In genomic region chr9:110660208-110660607, GRCm38 (mm10) we compare ENCODE assay signal across 20 mouse cellular contexts. TPM values are rescaled to one million over a fixed set of nuclear protein-coding genes. Genes with fewer than 3 reads are reported as not detected.
DNase-seq lines count a peak whose midpoint lies in the region; ATAC-seq and TF ChIP-seq lines count a peak whose summit lies in the region.
"Had no signal": no experiment of that assay in that cellular context is flagged by ENCODE, and none has a peak within 500 bp of the region (broad histone marks: within the 10 kb centered on the region; RNA-seq: fewer than 3 reads in every experiment).

No protein-coding gene starts in this region.

- in situ Hi-C loops in ES-E14 (cut with MboI; ENCODE audit: low sequenced_read_pairs in 2 of 2, unreplicated experiment in 2 of 2) = no loop called here

- no peak for TF ChIP-seq EP300 in liver, postnatal 0 days (IDR thresholded peaks at IDR 0.05; ENCODE audit: low read depth)

- peaks cover 19% of the 10 kb centered on the region for H3K36me3 ChIP-seq in liver, embryonic 12.5 days
- H3K36me3 ChIP-seq in liver, postnatal 0 days (replicated peaks; ENCODE audit: insufficient read depth, low read length) = 0 out of 2 replicates have a peak, but pooled peaks cover 3% of the 10 kb centered on the region
- no peaks in the 10 kb centered on the region for H3K36me3 ChIP-seq in midbrain, embryonic 11.5 days (ENCODE audit: control insufficient read depth, insufficient read depth, low read length)
- H3K36me3 ChIP-seq in midbrain, embryonic 10.5 days = peaks cover 12% of the 10 kb centered on the region
- H3K36me3 ChIP-seq in ES-E14 (ENCODE audit: control insufficient read depth, insufficient read depth, low read length, poor library complexity, severe bottlenecking) = 0 out of 2 replicates have a peak, but pooled peaks cover 4% of the 10 kb centered on the region
- no peaks in the 10 kb centered on the region for H3K36me3 ChIP-seq in macrophage (ENCODE audit: inconsistent target)
- H3K36me3 ChIP-seq: hindbrain, embryonic 15.5 days had no signal

- no peak overlapping the region for H3K9ac ChIP-seq in liver, embryonic 12.5 days
- no peak overlapping the region for H3K9ac ChIP-seq in liver, postnatal 0 days (replicated peaks)
- H3K9ac ChIP-seq in midbrain, embryonic 11.5 days (ENCODE audit: low read length) = no peak overlapping the region
- H3K9ac ChIP-seq in ES-E14 (ENCODE audit: insufficient read depth, low read depth, low read length, poor library complexity, severe bottlenecking) = peak overlapping the region; percentile 28; the same call in 1 of the 2 replicates
- H3K9ac ChIP-seq: embryonic facial prominence, embryonic 13.5 days; forebrain, embryonic 13.5 days; forebrain, postnatal 0 days; heart, embryonic 12.5 days; hindbrain, embryonic 15.5 days had no signal

- H3K27me3 ChIP-seq in liver, embryonic 12.5 days (replicated peaks) = no peaks in the 10 kb centered on the region
- no peaks in the 10 kb centered on the region for H3K27me3 ChIP-seq in liver, postnatal 0 days (ENCODE audit: insufficient read depth, low read length)
- H3K27me3 ChIP-seq in midbrain, embryonic 11.5 days (ENCODE audit: control insufficient read depth, insufficient read depth, low read length) = no peaks in the 10 kb centered on the region
- no peaks in the 10 kb centered on the region for H3K27me3 ChIP-seq in midbrain, embryonic 10.5 days (ENCODE audit: low read depth, poor library complexity, severe bottlenecking)
- H3K27me3 ChIP-seq: forebrain, embryonic 13.5 days; heart, embryonic 12.5 days; hindbrain, embryonic 15.5 days; Patski had no signal

- peaks cover 88% of the 10 kb centered on the region for H3K4me1 ChIP-seq in liver, embryonic 12.5 days
- H3K4me1 ChIP-seq in liver, postnatal 0 days (ENCODE audit: insufficient read depth) = peaks cover 69% of the 10 kb centered on the region
- peaks cover 14% of the 10 kb centered on the region for H3K4me1 ChIP-seq in midbrain, embryonic 11.5 days (ENCODE audit: control insufficient read depth, insufficient read depth, low read length)
- peaks cover 34% of the 10 kb centered on the region for H3K4me1 ChIP-seq in midbrain, embryonic 10.5 days
- H3K4me1 ChIP-seq in ES-E14 (ENCODE audit: control insufficient read depth in 2 of 2, insufficient read depth in 2 of 2, low read length in 2 of 2, poor library complexity in 1 of 2) = peaks cover 3 to 25% of the 10 kb centered on the region in 2 experiments; a peak in 1 of 4 replicates

- peaks cover 75% of the 10 kb centered on the region for H3K79me2 ChIP-seq in macrophage (ENCODE audit: inconsistent target)

- peak overlapping the region; percentile 66; the same call in 1 of the 2 replicates for H3K27ac ChIP-seq in liver, embryonic 12.5 days
- H3K27ac ChIP-seq in liver, postnatal 0 days (ENCODE audit: low read depth) = no peak overlapping the region
- no peak overlapping the region for H3K27ac ChIP-seq in midbrain, embryonic 11.5 days (ENCODE audit: low read depth, low read length)
- H3K27ac ChIP-seq in midbrain, embryonic 10.5 days (replicated peaks) = no peak overlapping the region
- no peak overlapping the region for H3K27ac ChIP-seq in ES-E14 (ENCODE audit: insufficient read depth, low read depth, low read length, poor library complexity, severe bottlenecking)
- peak overlapping the region; percentile 13; the same call in 1 of the 2 replicates for H3K27ac ChIP-seq in macrophage
- H3K27ac ChIP-seq: embryonic facial prominence, embryonic 13.5 days; forebrain, embryonic 13.5 days; hindbrain, embryonic 15.5 days had no signal

- DNase-seq in liver, postnatal 0 days = no peak
- DNase-seq in midbrain, embryonic 11.5 days (ENCODE audit: low spot score, missing footprints) = peak; percentile 19
- no peak for DNase-seq in midbrain, embryonic 10.5 days (ENCODE audit: low spot score)
- no peak for DNase-seq in ES-E14 (ENCODE audit: low read depth, low spot score)
- no peak for DNase-seq in cerebellum, postnatal 25 days
- DNase-seq in adrenal gland, postnatal 36 days = no peak
- DNase-seq: adrenal gland, adult 8-10 months; cerebellum, adult 11-12 months; cerebellum, adult 9-10 months; cerebellum, postnatal 36 days; forebrain, postnatal 0 days; gastrocnemius, postnatal 14 days; heart, postnatal 36 days had no signal

- WGBS in liver, embryonic 12.5 days (ENCODE audit: insufficient replicate concordance) = 85% methylated on average over 2 of the region's 2 CpGs
- WGBS in liver, postnatal 0 days (ENCODE audit: insufficient replicate concordance) = 78% methylated on average over 2 of the region's 2 CpGs
- WGBS in midbrain, embryonic 11.5 days = 84% methylated on average over 2 of the region's 2 CpGs
- WGBS in midbrain, embryonic 10.5 days = 90% methylated on average over 2 of the region's 2 CpGs
- WGBS in macrophage (ENCODE audit: missing documents) = 74% methylated on average over 2 of the region's 2 CpGs

- no peak overlapping the region for H3K4me3 ChIP-seq in liver, embryonic 12.5 days
- no peak overlapping the region for H3K4me3 ChIP-seq in liver, postnatal 0 days (ENCODE audit: low read depth, low read length)
- H3K4me3 ChIP-seq in midbrain, embryonic 11.5 days (ENCODE audit: low read depth, low read length) = no peak overlapping the region
- no peak overlapping the region for H3K4me3 ChIP-seq in midbrain, embryonic 10.5 days
- H3K4me3 ChIP-seq in ES-E14 (ENCODE audit: insufficient read depth in 1 of 2, low read depth in 1 of 2, low read length in 2 of 2, poor library complexity in 1 of 2, severe bottlenecking in 1 of 2) = no peak overlapping the region
- no peak overlapping the region for H3K4me3 ChIP-seq in macrophage (ENCODE audit: inconsistent target)
- H3K4me3 ChIP-seq: embryonic facial prominence, embryonic 13.5 days; forebrain, embryonic 13.5 days; heart, embryonic 12.5 days; hindbrain, embryonic 15.5 days had no signal

- TF ChIP-seq CTCF in liver, postnatal 0 days (IDR thresholded peaks at IDR 0.05; ENCODE audit: low read depth) = no peak

- no peak overlapping the region for H3K4me2 ChIP-seq in liver, embryonic 12.5 days
- H3K4me2 ChIP-seq in liver, postnatal 0 days (ENCODE audit: low read depth, low read length) = no peak overlapping the region
- H3K4me2 ChIP-seq in midbrain, embryonic 11.5 days = no peak overlapping the region
- H3K4me2 ChIP-seq: embryonic facial prominence, embryonic 13.5 days; forebrain, embryonic 13.5 days; heart, embryonic 12.5 days; hindbrain, embryonic 15.5 days had no signal

- H3K9me3 ChIP-seq in liver, embryonic 12.5 days (replicated peaks) = no peaks in the 10 kb centered on the region
- H3K9me3 ChIP-seq in liver, postnatal 0 days (ENCODE audit: low read length) = no peaks in the 10 kb centered on the region
- no peaks in the 10 kb centered on the region for H3K9me3 ChIP-seq in midbrain, embryonic 11.5 days (ENCODE audit: control insufficient read depth, low read length)
- no peaks in the 10 kb centered on the region for H3K9me3 ChIP-seq in midbrain, embryonic 10.5 days (replicated peaks)
- no peaks in the 10 kb centered on the region for H3K9me3 ChIP-seq in ES-E14 (ENCODE audit: control insufficient read depth, insufficient read depth, low read depth, low read length)
- H3K9me3 ChIP-seq: embryonic facial prominence, embryonic 13.5 days; forebrain, embryonic 13.5 days; heart, embryonic 12.5 days; hindbrain, embryonic 15.5 days had no signal

- no peak for ATAC-seq in liver, embryonic 12.5 days
- no peak for ATAC-seq in liver, postnatal 0 days
- no peak for ATAC-seq in midbrain, embryonic 11.5 days (ENCODE audit: low FRiP score)
- ATAC-seq: forebrain, embryonic 13.5 days; forebrain, postnatal 0 days; Patski had no signal

RNA-seq across cellular contexts. Expression of gene Ccdc12, which starts 3.9 kb away (rescaled TPM):
- polyA plus RNA-seq in liver, embryonic 12.5 days (2016; fragmentation: Nextera tagmentation; extraction: Ambion mirVana) = 103 and 105 TPM in 2 replicates
- 69.3 and 71.1 TPM in 2 replicates for polyA plus RNA-seq in liver, postnatal 0 days (2015; fragmentation: Nextera tagmentation; extraction: Ambion mirVana)
- polyA plus RNA-seq in midbrain, embryonic 11.5 days (2014; fragmentation: Nextera tagmentation; extraction: Ambion mirVana) = 135 and 144 TPM in 2 replicates
- 176 and 189 TPM in 2 replicates for polyA plus RNA-seq in midbrain, embryonic 10.5 days (2016; fragmentation: Nextera tagmentation; extraction: Ambion mirVana)
- total RNA-seq in ES-E14 (2012; rRNA removed) = 79.9 and 82.2 TPM in 2 replicates
- 100 to 1,000 TPM in 17 of 26 experiments, 10 to 100 TPM in 9; 46.5 to 229 (median 117) TPM for total RNA-seq in macrophage (2018; cell fraction: chromatin; rRNA removed)
- total RNA-seq in macrophage (2018; cell fraction: cytosol; rRNA removed) = 100 to 1,000 TPM; 104 to 201 (median 145) TPM
- 100 to 1,000 TPM in 17 of 26 experiments, 10 to 100 TPM in 9; 43.2 to 258 (median 124) TPM for total RNA-seq in macrophage (2018; cell fraction: nucleus; rRNA removed)
- 80.9 to 152 TPM (median 147 TPM) in 3 replicates for polyA plus RNA-seq in macrophage (2018)
- 10 to 100 TPM; 61.3 to 64.7 TPM for total RNA-seq in adrenal gland, postnatal 36 days (2021)

RNA-seq across cellular contexts. Expression of gene Nbeal2, which starts 6.2 kb away (rescaled TPM):
- polyA plus RNA-seq in liver, embryonic 12.5 days (2016; fragmentation: Nextera tagmentation; extraction: Ambion mirVana) = 4.7 and 4.9 TPM in 2 replicates
- polyA plus RNA-seq in liver, postnatal 0 days (2015; fragmentation: Nextera tagmentation; extraction: Ambion mirVana) = 1.5 and 2.0 TPM in 2 replicates
- polyA plus RNA-seq in midbrain, embryonic 11.5 days (2014; fragmentation: Nextera tagmentation; extraction: Ambion mirVana) = 1.1 and 1.6 TPM in 2 replicates
- 1.3 and 1.4 TPM in 2 replicates for polyA plus RNA-seq in midbrain, embryonic 10.5 days (2016; fragmentation: Nextera tagmentation; extraction: Ambion mirVana)
- total RNA-seq in ES-E14 (2012; rRNA removed) = 13.6 and 24.1 TPM in 2 replicates
- total RNA-seq in macrophage (2018; cell fraction: chromatin; rRNA removed) = 100 to 1,000 TPM in 12 of 26 experiments, 10 to 100 TPM in 13, 1 to 10 TPM in 1; 6.2 to 170 (median 78.6) TPM
- 10 to 100 TPM in 22 of 26 experiments, 1 to 10 TPM in 4; 7.3 to 21.7 (median 15.4) TPM for total RNA-seq in macrophage (2018; cell fraction: cytosol; rRNA removed)
- 10 to 100 TPM in 23 of 26 experiments, 1 to 10 TPM in 3; 6.0 to 71.7 (median 37.9) TPM for total RNA-seq in macrophage (2018; cell fraction: nucleus; rRNA removed)
- polyA plus RNA-seq in macrophage (2018) = 8.6 to 16.6 TPM (median 14.0 TPM) in 3 replicates
- 1 to 10 TPM; 7.2 to 8.1 TPM for total RNA-seq in adrenal gland, postnatal 36 days (2021)

RNA-seq across cellular contexts. Expression of gene Nradd, which starts 36.0 kb away (rescaled TPM):
- 5.3 and 6.7 TPM in 2 replicates for polyA plus RNA-seq in liver, embryonic 12.5 days (2016; fragmentation: Nextera tagmentation; extraction: Ambion mirVana)
- polyA plus RNA-seq in liver, postnatal 0 days (2015; fragmentation: Nextera tagmentation; extraction: Ambion mirVana) = 1.3 and 1.4 TPM in 2 replicates
- 20.7 and 22.8 TPM in 2 replicates for polyA plus RNA-seq in midbrain, embryonic 11.5 days (2014; fragmentation: Nextera tagmentation; extraction: Ambion mirVana)
- polyA plus RNA-seq in midbrain, embryonic 10.5 days (2016; fragmentation: Nextera tagmentation; extraction: Ambion mirVana) = 36.8 and 45.4 TPM in 2 replicates
- total RNA-seq in ES-E14 (2012; rRNA removed) = 65.5 and 83.8 TPM in 2 replicates
- 1 to 10 TPM in 20 of 26 experiments, not detected in 6; 1.3 to 8.1 (median 3.5) TPM for total RNA-seq in macrophage (2018; cell fraction: chromatin; rRNA removed)
- total RNA-seq in macrophage (2018; cell fraction: cytosol; rRNA removed) = 1 to 10 TPM in 25 of 26 experiments, under 1 TPM in 1; 0.95 to 2.8 (median 1.6) TPM
- total RNA-seq in macrophage (2018; cell fraction: nucleus; rRNA removed) = 1 to 10 TPM in 23 of 26 experiments, under 1 TPM in 2, not detected in 1; 0.67 to 7.7 (median 1.9) TPM
- 0.95 to 4.3 TPM (median 2.3 TPM) in 3 replicates for polyA plus RNA-seq in macrophage (2018)
- total RNA-seq in adrenal gland, postnatal 36 days (2021) = 10 to 100 TPM in 1 of 2 experiments, 1 to 10 TPM in 1; 9.0 to 15.4 TPM

Comparison
In these comparisons a context has a peak if more than half of its experiments do, and no peak if none do; other contexts are left out.
1. H3K27ac ChIP-seq: peak in liver, embryonic 12.5 days (single experiment) and macrophage (single experiment); none in liver, postnatal 0 days (single experiment), midbrain, embryonic 11.5 days (single experiment), midbrain, embryonic 10.5 days (single experiment) and ES-E14 (single experiment).